Mouse (Mus musculus): Measurements from ENCODE around the gene Sgcd. TPM values are rescaled to one million over a fixed set of nuclear protein-coding genes. Genes with fewer than 3 reads are reported as not detected.

Sgcd gene
- polyA plus RNA-seq, 1 experiment: 0.07 TPM

- Histone ChIP-seq H3K27me3 (ENCODE audit: control insufficient read depth, insufficient read depth, low read length) (no peaks in the 10 kb centered on the region), H3K4me1 (ENCODE audit: control insufficient read depth, insufficient read depth, low read length) (no peaks in the 10 kb centered on the region), H3K27ac (ENCODE audit: control insufficient read depth, insufficient read depth, low read depth, low read length) (no peak overlapping the region), H3K36me3 (ENCODE audit: control insufficient read depth, insufficient read depth, low read length) (no peaks in the 10 kb centered on the region), H3K4me3 (ENCODE audit: control insufficient read depth, low read depth, low read length) (no peak overlapping the region)
- TF ChIP-seq CTCF (IDR thresholded peaks at IDR 0.05; ENCODE audit: control insufficient read depth, insufficient read depth, insufficient replicate concordance, low read depth, low read length): no peak
- TF ChIP-seq POLR2A (IDR thresholded peaks at IDR 0.05; ENCODE audit: control insufficient read depth, low read depth, low read length): no peak
These were observed 7.7 kb downstream of the Sgcd start for GRCm38 (mm10) chr11:47981108-47981507.

DNA sequence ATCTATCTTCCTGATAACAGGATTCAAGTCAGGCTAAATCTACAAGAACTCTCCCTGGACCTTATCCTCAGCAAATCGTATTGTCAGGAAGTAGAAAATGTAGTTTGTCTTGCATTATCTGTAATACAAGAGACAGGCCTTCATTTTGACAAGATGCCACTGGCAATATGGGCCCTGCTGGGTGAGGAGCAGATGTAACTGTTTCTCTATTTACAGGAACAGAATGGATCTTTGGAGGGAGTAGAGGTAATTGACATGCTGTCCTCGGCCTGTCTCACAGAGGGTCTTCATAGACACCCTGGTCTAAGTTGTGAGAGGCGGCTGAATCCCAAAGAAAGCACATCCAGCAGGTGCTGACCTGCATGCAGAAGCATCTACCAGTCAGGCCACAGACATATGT is 35.5 kb downstream of the Sgcd start:
- TF ChIP-seq POLR2A (IDR thresholded peaks at IDR 0.05; ENCODE audit: control insufficient read depth, low read depth, low read length): no peak
- no peak for TF ChIP-seq CTCF (IDR thresholded peaks at IDR 0.05; ENCODE audit: control insufficient read depth, insufficient read depth, insufficient replicate concordance, low read depth, low read length)
- no peaks in the 10 kb centered on the region for H3K27me3 ChIP-seq (ENCODE audit: control insufficient read depth, insufficient read depth, low read length)
- no peak overlapping the region for H3K27ac ChIP-seq (ENCODE audit: control insufficient read depth, insufficient read depth, low read depth, low read length)
- H3K36me3 ChIP-seq (ENCODE audit: control insufficient read depth, insufficient read depth, low read length): no peaks in the 10 kb centered on the region
- no peak overlapping the region for H3K4me3 ChIP-seq (ENCODE audit: control insufficient read depth, low read depth, low read length)
- H3K4me1 ChIP-seq (ENCODE audit: control insufficient read depth, insufficient read depth, low read length): no peaks in the 10 kb centered on the region

DNA sequence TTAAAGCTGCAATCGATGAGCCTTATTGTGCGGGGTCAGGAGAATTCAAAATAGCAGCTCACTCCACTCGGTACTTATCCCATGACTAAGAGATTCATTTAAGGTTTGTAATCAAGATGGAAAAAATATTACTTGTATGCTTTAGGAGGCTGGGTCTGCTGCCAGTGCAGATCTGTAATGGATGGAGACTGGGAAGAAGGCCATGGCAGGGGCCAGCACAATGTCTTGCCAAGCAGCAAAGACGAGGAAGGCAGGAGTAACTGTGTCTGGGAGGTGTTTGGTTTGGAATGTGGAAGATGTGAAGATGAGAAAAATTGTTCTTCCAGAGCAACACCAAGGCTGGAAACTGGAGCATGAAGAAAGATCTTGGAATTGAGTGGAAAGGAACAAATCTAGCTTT is 36.4 kb downstream of the Sgcd start:
- TF ChIP-seq CTCF (IDR thresholded peaks at IDR 0.05; ENCODE audit: control insufficient read depth, insufficient read depth, insufficient replicate concordance, low read depth, low read length) (no peak), POLR2A (IDR thresholded peaks at IDR 0.05; ENCODE audit: control insufficient read depth, low read depth, low read length) (no peak)
- Histone ChIP-seq H3K27ac (ENCODE audit: control insufficient read depth, insufficient read depth, low read depth, low read length) (no peak overlapping the region), H3K4me1 (ENCODE audit: control insufficient read depth, insufficient read depth, low read length) (no peaks in the 10 kb centered on the region), H3K4me3 (ENCODE audit: control insufficient read depth, low read depth, low read length) (no peak overlapping the region), H3K36me3 (ENCODE audit: control insufficient read depth, insufficient read depth, low read length) (no peaks in the 10 kb centered on the region), H3K27me3 (ENCODE audit: control insufficient read depth, insufficient read depth, low read length) (no peaks in the 10 kb centered on the region)

DNA sequence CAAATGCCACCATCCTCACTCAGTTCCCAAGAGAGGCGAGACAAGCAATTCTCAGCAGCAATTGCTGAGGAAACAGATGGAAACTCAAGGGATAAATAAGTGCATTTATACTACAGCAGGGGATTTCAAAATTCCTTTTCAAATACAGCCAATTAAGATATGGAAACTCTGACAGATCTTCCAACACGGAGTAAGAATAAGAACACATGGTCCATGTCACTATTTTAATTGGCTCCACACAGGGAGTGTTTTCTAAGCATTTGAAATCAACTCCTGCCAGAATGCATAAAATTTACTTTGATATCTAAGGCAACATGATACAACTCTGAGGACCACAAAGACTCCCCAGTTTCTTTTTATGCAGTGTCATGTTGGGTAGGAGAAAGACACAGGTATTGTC is 49.0 kb downstream of the Sgcd start:
- no peak overlapping the region for H3K4me3 ChIP-seq (ENCODE audit: control insufficient read depth, low read depth, low read length)
- H3K4me1 ChIP-seq (ENCODE audit: control insufficient read depth, insufficient read depth, low read length): no peaks in the 10 kb centered on the region
- H3K36me3 ChIP-seq (ENCODE audit: control insufficient read depth, insufficient read depth, low read length): no peaks in the 10 kb centered on the region
- TF ChIP-seq POLR2A (IDR thresholded peaks at IDR 0.05; ENCODE audit: control insufficient read depth, low read depth, low read length): no peak
- no peak for TF ChIP-seq CTCF (IDR thresholded peaks at IDR 0.05; ENCODE audit: control insufficient read depth, insufficient read depth, insufficient replicate concordance, low read depth, low read length)
- no peak overlapping the region for H3K27ac ChIP-seq (ENCODE audit: control insufficient read depth, insufficient read depth, low read depth, low read length)
- H3K27me3 ChIP-seq (ENCODE audit: control insufficient read depth, insufficient read depth, low read length): no peaks in the 10 kb centered on the region

DNA sequence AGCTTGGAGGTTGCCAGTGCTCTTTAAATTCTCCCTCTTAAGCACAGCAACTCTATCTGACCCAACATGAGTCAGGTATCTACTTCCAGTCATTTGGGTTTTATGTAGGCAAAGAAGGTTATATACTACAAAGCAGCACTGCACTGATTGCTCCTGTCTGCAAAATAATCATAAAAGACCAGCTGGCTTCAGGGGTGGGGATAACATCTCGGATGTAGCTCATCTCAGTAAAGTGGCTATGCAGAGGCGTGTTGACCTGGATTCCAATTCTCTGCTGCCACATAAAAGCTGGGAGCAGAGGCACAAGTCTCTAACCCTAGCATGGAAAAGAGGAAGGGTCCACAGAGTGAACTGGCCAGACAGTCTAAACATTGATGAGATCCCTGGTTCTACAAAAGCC is 71.2 kb downstream of the Sgcd start:
- TF ChIP-seq CTCF (IDR thresholded peaks at IDR 0.05; ENCODE audit: control insufficient read depth, insufficient read depth, insufficient replicate concordance, low read depth, low read length): no peak
- TF ChIP-seq POLR2A (IDR thresholded peaks at IDR 0.05; ENCODE audit: control insufficient read depth, low read depth, low read length): no peak
- no peak overlapping the region for H3K4me3 ChIP-seq (ENCODE audit: control insufficient read depth, low read depth, low read length)
- no peak overlapping the region for H3K27ac ChIP-seq (ENCODE audit: control insufficient read depth, insufficient read depth, low read depth, low read length)
- no peaks in the 10 kb centered on the region for H3K36me3 ChIP-seq (ENCODE audit: control insufficient read depth, insufficient read depth, low read length)
- H3K27me3 ChIP-seq (ENCODE audit: control insufficient read depth, insufficient read depth, low read length): no peaks in the 10 kb centered on the region
- no peaks in the 10 kb centered on the region for H3K4me1 ChIP-seq (ENCODE audit: control insufficient read depth, insufficient read depth, low read length)

- no peaks in the 10 kb centered on the region for H3K36me3 ChIP-seq (ENCODE audit: control insufficient read depth, insufficient read depth, low read length)
- TF ChIP-seq POLR2A (IDR thresholded peaks at IDR 0.05; ENCODE audit: control insufficient read depth, low read depth, low read length) (no peak), CTCF (IDR thresholded peaks at IDR 0.05; ENCODE audit: control insufficient read depth, insufficient read depth, insufficient replicate concordance, low read depth, low read length) (no peak)
- H3K27ac ChIP-seq (ENCODE audit: control insufficient read depth, insufficient read depth, low read depth, low read length): no peak overlapping the region
- H3K4me3 ChIP-seq (ENCODE audit: control insufficient read depth, low read depth, low read length): no peak overlapping the region
- no peaks in the 10 kb centered on the region for H3K4me1 ChIP-seq (ENCODE audit: control insufficient read depth, insufficient read depth, low read length)
- no peaks in the 10 kb centered on the region for H3K27me3 ChIP-seq (ENCODE audit: control insufficient read depth, insufficient read depth, low read length)
These were observed 97.1 kb downstream of the Sgcd start for GRCm38 (mm10) chr11:47891617-47892172.

GRCm38 (mm10) chr11:47890315-47890714 is 98.5 kb downstream of the Sgcd start:
- Histone ChIP-seq H3K4me1 (ENCODE audit: control insufficient read depth, insufficient read depth, low read length) (no peaks in the 10 kb centered on the region), H3K36me3 (ENCODE audit: control insufficient read depth, insufficient read depth, low read length) (no peaks in the 10 kb centered on the region), H3K27me3 (ENCODE audit: control insufficient read depth, insufficient read depth, low read length) (no peaks in the 10 kb centered on the region), H3K27ac (ENCODE audit: control insufficient read depth, insufficient read depth, low read depth, low read length) (no peak overlapping the region), H3K4me3 (ENCODE audit: control insufficient read depth, low read depth, low read length) (no peak overlapping the region)
- TF ChIP-seq CTCF (IDR thresholded peaks at IDR 0.05; ENCODE audit: control insufficient read depth, insufficient read depth, insufficient replicate concordance, low read depth, low read length) (no peak), POLR2A (IDR thresholded peaks at IDR 0.05; ENCODE audit: control insufficient read depth, low read depth, low read length) (no peak)

DNA sequence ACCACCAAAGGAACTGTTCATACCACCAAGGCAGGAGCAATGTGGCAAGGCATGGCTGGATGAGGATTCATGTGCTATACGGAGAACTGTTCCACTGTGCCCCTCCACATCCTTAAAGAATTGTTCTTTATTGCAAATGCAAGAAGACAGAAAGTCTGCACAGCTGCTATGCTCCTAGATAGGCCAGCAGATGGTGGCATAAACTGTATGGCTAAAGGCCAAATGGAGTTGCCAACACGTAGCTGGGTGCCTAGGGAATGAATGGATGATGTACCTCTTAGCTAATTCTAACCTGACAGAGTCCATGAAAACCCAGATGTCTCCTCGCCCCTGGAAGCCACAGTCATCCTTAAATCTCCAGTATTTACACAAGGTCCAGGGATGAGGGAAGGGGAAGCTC is 103.5 kb downstream of the Sgcd start:
- H3K4me3 ChIP-seq (ENCODE audit: control insufficient read depth, low read depth, low read length): no peak overlapping the region
- no peaks in the 10 kb centered on the region for H3K4me1 ChIP-seq (ENCODE audit: control insufficient read depth, insufficient read depth, low read length)
- no peak for TF ChIP-seq POLR2A (IDR thresholded peaks at IDR 0.05; ENCODE audit: control insufficient read depth, low read depth, low read length)
- TF ChIP-seq CTCF (IDR thresholded peaks at IDR 0.05; ENCODE audit: control insufficient read depth, insufficient read depth, insufficient replicate concordance, low read depth, low read length): no peak
- H3K36me3 ChIP-seq (ENCODE audit: control insufficient read depth, insufficient read depth, low read length): no peaks in the 10 kb centered on the region
- no peaks in the 10 kb centered on the region for H3K27me3 ChIP-seq (ENCODE audit: control insufficient read depth, insufficient read depth, low read length)
- H3K27ac ChIP-seq (ENCODE audit: control insufficient read depth, insufficient read depth, low read depth, low read length): no peak overlapping the region

Measured in testis, adult 2 months (tissue).